Mouse (Mus musculus) thymus, adult 2 months (tissue): ENCODE results near the gene Gm4952. TPM values are rescaled to one million over a fixed set of nuclear protein-coding genes. Genes with fewer than 3 reads are reported as not detected.

ENCODE experiments used
- DNase-seq: peaks from one replicate; pipeline ENCODE4 v3.0.0; 2021
- H3K27ac ChIP-seq: fragments of 200-500 bp; 2 replicates; pipeline ENCODE4 v1.5.1; 2012; ENCODE audit warnings: low read length, control low read depth; ENCODE audit not compliant: control insufficient read depth, insufficient read depth
- H3K27me3 ChIP-seq: fragments of 200-500 bp; 2 replicates; pipeline ENCODE4 v1.6.1; 2012; ENCODE audit warnings: mild to moderate bottlenecking, low read length, moderate library complexity, mixed read lengths; ENCODE audit not compliant: control insufficient read depth, insufficient read depth
- H3K36me3 ChIP-seq: fragments of 200-500 bp; 2 replicates; pipeline ENCODE4 v1.6.1; 2012; ENCODE audit warnings: mild to moderate bottlenecking, low read length, moderate library complexity; ENCODE audit not compliant: control insufficient read depth, insufficient read depth
- H3K4me1 ChIP-seq: fragments of 200-500 bp; replicated peaks from 2 replicates; pipeline ENCODE4 v1.6.1; 2012; ENCODE audit warnings: low read length; ENCODE audit not compliant: control insufficient read depth, insufficient read depth
- H3K4me3 ChIP-seq: fragments of 200-500 bp; 2 replicates; pipeline ENCODE4 v1.5.1; 2012; ENCODE audit warnings: mild to moderate bottlenecking, low read length, control low read depth, moderate library complexity; ENCODE audit not compliant: control insufficient read depth, insufficient read depth
- CTCF ChIP-seq: fragments of 200-500 bp; IDR thresholded peaks from 2 replicates; pipeline ENCODE4 v1.5.1; 2012; ENCODE audit warnings: mild to moderate bottlenecking, control low read depth, low read length, moderate library complexity, borderline replicate concordance; ENCODE audit not compliant: control insufficient read depth, poor library complexity, insufficient read depth; ENCODE audit errors: extremely low read depth
- POLR2A ChIP-seq: fragments of 200-500 bp; IDR thresholded peaks from 2 replicates; pipeline ENCODE4 v1.6.1; 2012; ENCODE audit warnings: mild to moderate bottlenecking, low read length, control low read depth, moderate library complexity; ENCODE audit not compliant: control insufficient read depth, poor library complexity, insufficient read depth; ENCODE audit errors: extremely low read depth
- WGBS: fragments of 180-500 bp; shearing (Covaris S2); methylation state at CpG from one replicate; pipeline ENCODE4 v1.1.7; 2018; 5-methylcytosine and 5-hydroxymethylcytosine counted together
- polyA plus RNA-seq: library from polyadenylated mRNA; depleted of rRNA; stranded (reverse); fragments of >200 nt; gene quantifications from 2 replicates; pipeline ENCODE4 v1.2.3, GENCODE M21; 2012

The Gm4952 gene
- polyA plus RNA-seq, 1 experiment: 0.13 TPM

- DNase-seq: no peak
- H3K27ac ChIP-seq: no peak overlapping the region
- peak overlapping the region; percentile 62 for H3K4me3 ChIP-seq
- H3K4me1 ChIP-seq: peaks cover 13% of the 10 kb centered on the region
- 31% methylated on average over 23 of the region's 23 CpGs for WGBS
- TF ChIP-seq CTCF (no peak), POLR2A (no peak)
- H3K36me3 ChIP-seq: no peaks in the 10 kb centered on the region
- no peaks in the 10 kb centered on the region for H3K27me3 ChIP-seq
These were observed 3.3 kb upstream of the Gm4952 start for GRCm38 (mm10) chr19:12596290-12597072.

GRCm38 (mm10) chr19:12597073-12597405, 2.7 kb upstream of the Gm4952 start:
- Histone ChIP-seq H3K36me3 (no peaks in the 10 kb centered on the region), H3K4me3 (no peak overlapping the region), H3K4me1 (peaks cover 13% of the 10 kb centered on the region), H3K27ac (no peak overlapping the region), H3K27me3 (no peaks in the 10 kb centered on the region)
- TF ChIP-seq POLR2A (no peak), CTCF (no peak)
- 91% methylated on average over 3 of the region's 3 CpGs for WGBS
- no peak for DNase-seq

- peaks cover 13% of the 10 kb centered on the region for H3K4me1 ChIP-seq
- no peak for TF ChIP-seq CTCF
- TF ChIP-seq POLR2A: no peak
- no peaks in the 10 kb centered on the region for H3K36me3 ChIP-seq
- no peak for DNase-seq
- no peaks in the 10 kb centered on the region for H3K27me3 ChIP-seq
- WGBS: 84% methylated on average over 3 of the region's 3 CpGs
- H3K4me3 ChIP-seq: no peak overlapping the region
- H3K27ac ChIP-seq: no peak overlapping the region
These were observed 1.1 kb upstream of the Gm4952 start for GRCm38 (mm10) chr19:12598674-12599073.

GRCm38 (mm10) chr19:12600684-12601480, 1.1 kb downstream of the Gm4952 start:
- TF ChIP-seq CTCF (no peak), POLR2A (no peak)
- H3K27ac ChIP-seq: no peak overlapping the region
- H3K4me3 ChIP-seq: no peak overlapping the region
- 49% methylated on average over 2 of the region's 2 CpGs for WGBS
- peaks cover 8% of the 10 kb centered on the region for H3K4me1 ChIP-seq
- no peak for DNase-seq
- H3K36me3 ChIP-seq: no peaks in the 10 kb centered on the region
- no peaks in the 10 kb centered on the region for H3K27me3 ChIP-seq

GRCm38 (mm10) chr19:12608336-12608735, 8.6 kb downstream of the Gm4952 start:
- no peaks in the 10 kb centered on the region for H3K4me1 ChIP-seq
- TF ChIP-seq POLR2A (no peak), CTCF (no peak)
- no peak overlapping the region for H3K27ac ChIP-seq
- H3K4me3 ChIP-seq: no peak overlapping the region
- H3K36me3 ChIP-seq: no peaks in the 10 kb centered on the region
- H3K27me3 ChIP-seq: no peaks in the 10 kb centered on the region
- no peak for DNase-seq

- DNase-seq: no peak
- TF ChIP-seq CTCF (no peak), POLR2A (no peak)
- no peaks in the 10 kb centered on the region for H3K27me3 ChIP-seq
- H3K4me1 ChIP-seq: no peaks in the 10 kb centered on the region
- no peak overlapping the region for H3K4me3 ChIP-seq
- H3K27ac ChIP-seq: no peak overlapping the region
- WGBS: 46% methylated on average over 1 of the region's 1 CpGs
- H3K36me3 ChIP-seq: no peaks in the 10 kb centered on the region
These were observed 13.9 kb downstream of the Gm4952 start for GRCm38 (mm10) chr19:12613646-12614045.

GRCm38 (mm10) chr19:12633176-12633575, 33.4 kb downstream of the Gm4952 start, which contains the start of gene Glyat:
Gene Glyat (plus strand): TSS chr19:12633308.
- H3K27ac ChIP-seq: no peak within 1 kb of the TSS
- WGBS: 64% methylated on average over 4 of the region's 4 CpGs
- TF ChIP-seq POLR2A: no peak
- no peak for TF ChIP-seq CTCF
- no peak for DNase-seq
- H3K36me3 ChIP-seq: no peaks in the 10 kb centered on the region
- no peaks in the 10 kb centered on the region for H3K27me3 ChIP-seq
- no peaks in the 10 kb centered on the region for H3K4me1 ChIP-seq
- H3K4me3 ChIP-seq: no peak within 1 kb of the TSS
